In genomic region chr5:124509742-124510237, GRCm38 (mm10) we compare ENCODE assay signal across 10 mouse cellular contexts. TPM values are rescaled to one million over a fixed set of nuclear protein-coding genes. Genes with fewer than 3 reads are reported as not detected.
DNase-seq lines count a peak whose midpoint lies in the region; ATAC-seq and TF ChIP-seq lines count a peak whose summit lies in the region.
"Had no signal": no experiment of that assay in that cellular context is flagged by ENCODE, and none has a peak within 500 bp of the region (broad histone marks: within the 10 kb centered on the region; RNA-seq: fewer than 3 reads in every experiment).

No protein-coding gene starts in this region.

- no peaks in the 10 kb centered on the region; the same call in 1 of the 2 replicates for H3K4me1 ChIP-seq in lung, postnatal 0 days (ENCODE audit: insufficient read depth, low read depth, low read length)
- H3K4me1 ChIP-seq: midbrain, embryonic 15.5 days had no signal

- no peak overlapping the region for H3K4me3 ChIP-seq in lung, postnatal 0 days (ENCODE audit: low read depth, low read length)
- H3K4me3 ChIP-seq: midbrain, embryonic 15.5 days had no signal

- in situ Hi-C loops in Patski (cut with MboI; ENCODE audit: low pct_unique_long_range_greater_than_20kb), result loop anchor here (25.0 kb wide), 1 partner anchor 1372 kb away; the partner anchor contains the start of genes Rhof and Setd1b

- no peak overlapping the region for H3K4me2 ChIP-seq in lung, postnatal 0 days (replicated peaks; ENCODE audit: low read depth, low read length)
- H3K4me2 ChIP-seq: midbrain, embryonic 15.5 days had no signal

- peaks cover 10% of the 10 kb centered on the region for H3K36me3 ChIP-seq in lung, postnatal 0 days (ENCODE audit: insufficient read depth, low read length)

- DNase-seq in Patski (ENCODE audit: low read depth, low spot score), result peak; percentile 88
- DNase-seq in gastrocnemius, postnatal 25 days, result peak; percentile 89
- DNase-seq in heart, postnatal 4 days, result peak; percentile 90
- DNase-seq in lung, postnatal 0 days (ENCODE audit: low spot score), result peak; percentile 95
- no peak for DNase-seq in right cerebral cortex, postnatal 4 days
- no peak for DNase-seq in ovary, postnatal 36 days (ENCODE audit: low spot score)
- no peak for DNase-seq in adrenal gland, postnatal 4 days (ENCODE audit: low spot score in 2 of 2)
- no peak for DNase-seq in urinary bladder, postnatal 25 days (ENCODE audit: low spot score)
- DNase-seq: cerebellum, adult 8-10 months had no signal

- no peak overlapping the region for H3K9ac ChIP-seq in lung, postnatal 0 days (replicated peaks; ENCODE audit: low read depth)
- H3K9ac ChIP-seq: midbrain, embryonic 15.5 days had no signal

- peak overlapping the region; percentile 88 for H3K27ac ChIP-seq in lung, postnatal 0 days (ENCODE audit: low read length)
- H3K27ac ChIP-seq: midbrain, embryonic 15.5 days had no signal

- TF ChIP-seq CTCF in Patski (IDR thresholded peaks at IDR 0.05), result no peak
- TF ChIP-seq CTCF in lung, postnatal 0 days (IDR thresholded peaks at IDR 0.05), result no peak

- WGBS in lung, postnatal 0 days, result 49% methylated on average over 11 of the region's 12 CpGs

- peak; percentile 68 for ATAC-seq in Patski
- peak; percentile 96 for ATAC-seq in lung, postnatal 0 days
- ATAC-seq: midbrain, embryonic 15.5 days had no signal

- CTCF ChIA-PET in Patski (lab: Charles Lee), result interaction anchor here (2.8 kb wide), 1 partner anchor 14 kb away, joined by 13 read pairs; no protein-coding TSS in a partner anchor

- TF ChIP-seq EP300 in lung, postnatal 0 days (IDR thresholded peaks at IDR 0.05), result peak; percentile 82

- POLR2A ChIA-PET in Patski (lab: Charles Lee), result no interaction called here

- no peaks in the 10 kb centered on the region for H3K27me3 ChIP-seq in Patski
- no peaks in the 10 kb centered on the region for H3K27me3 ChIP-seq in lung, postnatal 0 days (replicated peaks; ENCODE audit: insufficient read depth, low read length)
- H3K27me3 ChIP-seq: midbrain, embryonic 15.5 days had no signal

- no peaks in the 10 kb centered on the region for H3K9me3 ChIP-seq in lung, postnatal 0 days (ENCODE audit: low read length)
- H3K9me3 ChIP-seq: midbrain, embryonic 15.5 days had no signal

RNA-seq across cellular contexts. Expression of gene Rilpl1, which starts 21.4 kb away (rescaled TPM):
- polyA plus RNA-seq in Patski (2021), result 98.2 TPM
- total RNA-seq in gastrocnemius, postnatal 25 days (2021), result 100 to 1,000 TPM; 121 to 144 TPM
- total RNA-seq in heart, postnatal 4 days (2021), result 10 to 100 TPM; 50.3 to 53.6 TPM
- 24.4 and 26.6 TPM in 2 replicates for polyA plus RNA-seq in lung, postnatal 0 days (2015; fragmentation: Nextera tagmentation; extraction: Ambion mirVana)
- 10 to 100 TPM; 23.0 TPM for total RNA-seq in adrenal gland, postnatal 4 days (2021)

RNA-seq across cellular contexts. Expression of gene Snrnp35, which starts 26.9 kb away (rescaled TPM):
- 20.3 TPM for polyA plus RNA-seq in Patski (2021)
- 10 to 100 TPM; 23.0 to 23.8 TPM for total RNA-seq in gastrocnemius, postnatal 25 days (2021)
- 10 to 100 TPM; 19.3 to 23.5 TPM for total RNA-seq in heart, postnatal 4 days (2021)
- polyA plus RNA-seq in lung, postnatal 0 days (2015; fragmentation: Nextera tagmentation; extraction: Ambion mirVana), result 11.7 and 12.8 TPM in 2 replicates
- 10 to 100 TPM; 17.6 to 22.7 TPM for total RNA-seq in adrenal gland, postnatal 4 days (2021)

RNA-seq across cellular contexts. Expression of gene Tmed2, which starts 30.7 kb away (rescaled TPM):
- 361 TPM for polyA plus RNA-seq in Patski (2021)
- total RNA-seq in gastrocnemius, postnatal 25 days (2021), result 100 to 1,000 TPM; 145 to 151 TPM
- 100 to 1,000 TPM; 217 to 226 TPM for total RNA-seq in heart, postnatal 4 days (2021)
- polyA plus RNA-seq in lung, postnatal 0 days (2015; fragmentation: Nextera tagmentation; extraction: Ambion mirVana), result 478 and 479 TPM in 2 replicates
- total RNA-seq in adrenal gland, postnatal 4 days (2021), result 100 to 1,000 TPM; 199 to 213 TPM

RNA-seq across cellular contexts. Expression of gene Rilpl2, which starts 31.6 kb away (rescaled TPM):
- 75.6 TPM for polyA plus RNA-seq in Patski (2021)
- 1 to 10 TPM; 3.9 to 5.1 TPM for total RNA-seq in gastrocnemius, postnatal 25 days (2021)
- total RNA-seq in heart, postnatal 4 days (2021), result 10 to 100 TPM in 1 of 2 experiments, 1 to 10 TPM in 1; 8.3 to 10.9 TPM
- 31.5 and 32.7 TPM in 2 replicates for polyA plus RNA-seq in lung, postnatal 0 days (2015; fragmentation: Nextera tagmentation; extraction: Ambion mirVana)
- 10 to 100 TPM; 27.3 to 31.4 TPM for total RNA-seq in adrenal gland, postnatal 4 days (2021)

RNA-seq across cellular contexts. Expression of gene Ddx55, which starts 42.9 kb away (rescaled TPM):
- 24.5 TPM for polyA plus RNA-seq in Patski (2021)
- total RNA-seq in gastrocnemius, postnatal 25 days (2021), result 1 to 10 TPM; 4.3 to 4.8 TPM
- 1 to 10 TPM; 7.8 to 8.5 TPM for total RNA-seq in heart, postnatal 4 days (2021)
- polyA plus RNA-seq in lung, postnatal 0 days (2015; fragmentation: Nextera tagmentation; extraction: Ambion mirVana), result 6.3 and 6.7 TPM in 2 replicates
- 10 to 100 TPM; 16.1 to 16.8 TPM for total RNA-seq in adrenal gland, postnatal 4 days (2021)

Comparison
In these comparisons a context has a peak if more than half of its experiments do, and no peak if none do; other contexts are left out.
1. DNase-seq: peak in Patski (single experiment), gastrocnemius, postnatal 25 days (single experiment), heart, postnatal 4 days (single experiment) and lung, postnatal 0 days (single experiment); none in right cerebral cortex, postnatal 4 days (single experiment), ovary, postnatal 36 days (single experiment), adrenal gland, postnatal 4 days (0 of 2) and urinary bladder, postnatal 25 days (single experiment).